Mouse (Mus musculus): ENCODE results near the gene Fbf1.

The Fbf1 gene

GRCm38 (mm10) chr11:116167884-116168439 lies at the start of gene Fbf1:
Fbf1 (minus strand) TSS chr11:116168166.
- peak; percentile 96 to 97 for DNase-seq

- no peak for DNase-seq
Observed at GRCm38 (mm10) chr11:116216549-116216948, 48.6 kb upstream of the Fbf1 start.

DNA sequence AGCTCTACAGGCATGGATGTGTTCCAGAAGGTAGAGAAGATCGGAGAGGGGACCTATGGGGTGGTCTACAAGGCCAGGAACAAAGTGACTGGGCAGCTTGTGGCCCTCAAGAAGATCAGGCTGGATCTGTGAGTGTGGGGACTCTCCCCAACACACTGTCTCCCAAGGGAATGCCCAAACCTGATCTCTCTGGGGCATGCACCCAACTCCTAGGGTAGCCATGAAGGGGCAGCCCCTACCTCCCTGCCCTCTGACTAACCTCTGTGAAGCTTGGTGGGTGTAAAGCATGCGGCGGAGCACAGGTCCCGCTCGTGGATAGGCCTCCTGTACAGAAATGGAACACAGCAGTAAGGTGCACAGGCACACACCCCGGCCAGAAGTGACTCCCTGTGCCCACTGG lies 48.0 kb upstream of the Fbf1 start:
- no peak for DNase-seq

DNA sequence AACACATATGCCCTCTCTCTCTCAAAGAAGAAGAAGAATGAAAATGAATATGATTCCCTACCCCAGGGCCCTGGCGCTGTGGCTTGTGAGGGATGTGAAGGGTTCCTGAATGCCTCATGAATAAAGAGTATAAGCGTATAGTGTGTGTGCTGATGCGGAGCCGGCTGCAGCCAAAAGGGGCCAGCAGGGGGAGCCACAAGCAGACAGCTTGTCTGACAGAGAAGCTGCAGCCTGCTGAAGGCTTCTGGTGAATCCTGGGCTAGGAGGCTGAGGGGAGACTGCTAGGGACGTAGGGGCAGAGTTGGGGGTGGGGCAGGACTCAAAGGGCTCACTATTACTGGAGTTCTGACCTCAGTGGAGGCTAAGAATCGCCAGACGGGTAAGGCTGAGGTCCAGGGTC lies 47.2 kb upstream of the Fbf1 start:
- DNase-seq: no peak

GRCm38 (mm10) chr11:116213877-116214510 lies 46.0 kb upstream of the Fbf1 start:
- DNase-seq: no peak

GRCm38 (mm10) chr11:116212847-116213246 lies 44.9 kb upstream of the Fbf1 start:
- no peak for DNase-seq

- no peak for DNase-seq
Observed at GRCm38 (mm10) chr11:116210696-116211095, 42.7 kb upstream of the Fbf1 start.

GRCm38 (mm10) chr11:116209257-116209656 lies 41.3 kb upstream of the Fbf1 start:
- no peak for DNase-seq

DNA sequence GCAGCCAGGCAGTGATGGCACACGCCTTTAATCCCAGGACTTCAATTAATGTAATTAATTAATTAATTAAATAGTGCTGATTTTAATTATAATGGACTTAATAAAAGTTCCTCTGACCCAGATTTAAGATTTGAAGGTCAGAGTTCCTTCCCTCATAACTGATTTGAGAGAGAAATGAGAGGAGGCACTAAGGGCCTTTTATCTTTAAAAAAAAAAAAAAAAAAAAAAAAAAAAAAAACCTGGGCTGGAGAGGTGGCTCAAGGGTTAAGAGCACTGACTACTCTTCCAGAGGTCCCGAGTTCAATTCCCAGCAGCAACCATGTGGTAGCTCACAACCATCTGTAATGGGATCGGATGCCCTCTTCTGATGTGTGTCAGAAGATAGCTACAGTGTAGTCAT lies 40.7 kb upstream of the Fbf1 start:
- no peak for DNase-seq

DNA sequence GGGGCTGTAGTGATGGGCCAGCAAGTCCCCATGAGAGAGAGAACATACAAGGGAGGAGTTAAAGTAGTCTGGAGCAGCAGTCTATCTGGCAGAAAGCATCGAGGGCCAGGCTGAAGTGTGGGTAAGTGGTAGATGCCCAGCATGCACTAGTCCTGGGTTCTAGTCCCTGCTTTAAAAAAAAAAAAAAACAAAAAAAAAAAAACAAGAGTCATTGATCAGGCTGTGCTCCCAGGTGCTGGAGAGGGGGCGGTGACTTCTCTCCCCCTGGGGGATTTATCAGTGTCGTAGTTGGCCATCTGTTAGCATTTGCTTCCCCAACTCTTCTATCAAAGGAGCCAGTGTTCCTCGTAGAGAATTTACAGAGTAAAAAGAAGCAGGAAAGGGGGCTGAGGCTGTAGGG lies 38.7 kb upstream of the Fbf1 start:
- DNase-seq: no peak

DNA sequence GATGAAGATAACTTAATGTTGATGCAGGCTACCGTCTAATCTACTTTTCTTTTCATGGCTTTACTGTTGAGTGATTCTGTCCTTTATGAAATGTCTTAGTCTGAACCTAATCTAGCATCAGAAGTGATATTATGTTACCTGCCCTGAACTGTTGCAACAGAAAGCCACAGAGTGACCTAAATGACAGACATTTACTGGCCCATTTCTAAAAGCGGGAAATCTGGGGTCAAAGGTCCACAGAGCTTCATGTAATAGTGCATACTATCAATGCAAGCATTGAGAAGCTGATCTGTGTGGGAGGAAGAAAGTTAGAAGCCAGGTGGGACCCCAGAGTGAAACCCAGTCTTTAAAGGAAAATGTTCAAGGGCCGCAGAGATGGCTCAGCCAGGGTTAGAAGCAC lies 35.2 kb upstream of the Fbf1 start:
- no peak for DNase-seq

DNA sequence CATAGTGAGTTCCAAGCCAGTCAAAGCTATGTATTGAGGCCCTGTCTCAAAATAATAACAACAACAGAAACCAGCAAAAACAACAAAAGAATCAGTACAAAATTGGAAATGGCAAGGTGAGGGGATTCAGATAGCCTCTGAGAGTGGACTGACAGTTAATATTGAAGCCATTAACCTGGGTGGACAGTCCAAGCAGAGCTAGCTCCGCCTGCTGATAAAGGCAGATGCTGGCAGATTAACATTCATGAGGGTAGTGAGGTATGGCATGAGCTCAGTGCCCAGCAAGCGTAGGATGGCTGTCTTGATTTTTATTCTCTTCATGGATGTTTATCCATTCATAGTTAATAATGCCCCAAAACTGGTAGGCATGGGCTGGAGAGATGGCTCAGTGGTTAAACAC lies 33.2 kb upstream of the Fbf1 start:
- no peak for DNase-seq

- peak; percentile 96 for DNase-seq
Observed at GRCm38 (mm10) chr11:116198639-116199531, 30.9 kb upstream of the Fbf1 start, which contains the start of the genes Ten1 and Acox1. Ten1 (plus strand) TSS chr11:116198855. Acox1 (minus strand) TSS chr11:116199045.

DNA sequence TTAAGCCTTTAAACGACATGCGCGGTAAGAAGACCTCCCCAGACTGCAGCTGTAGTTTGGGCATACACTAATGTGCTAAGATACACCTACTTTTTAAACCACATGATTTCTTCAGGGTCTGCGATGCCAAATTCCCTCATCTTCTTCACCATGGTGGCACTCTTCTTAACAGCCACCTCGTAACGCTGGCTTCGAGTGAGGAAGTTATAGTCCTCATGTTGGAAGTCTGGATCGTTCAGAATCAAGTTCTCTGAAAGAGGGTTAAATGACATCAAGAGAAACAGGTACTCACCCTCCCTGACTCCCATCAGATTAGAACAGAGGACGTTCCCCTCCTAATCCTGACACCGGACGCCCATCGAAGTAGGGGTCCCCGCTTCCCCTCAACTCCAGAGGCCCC lies 30.2 kb upstream of the Fbf1 start:
- DNase-seq: no peak

GRCm38 (mm10) chr11:116197584-116197906 lies 29.6 kb upstream of the Fbf1 start:
- no peak for DNase-seq

GRCm38 (mm10) chr11:116196866-116197583 lies 29.1 kb upstream of the Fbf1 start:
- DNase-seq: no peak

GRCm38 (mm10) chr11:116196336-116196735 lies 28.4 kb upstream of the Fbf1 start:
- DNase-seq: no peak

- no peak for DNase-seq
Observed at GRCm38 (mm10) chr11:116195252-116195651, 27.3 kb upstream of the Fbf1 start.

- no peak for DNase-seq
Observed at GRCm38 (mm10) chr11:116194619-116195018, 26.7 kb upstream of the Fbf1 start.

- no peak for DNase-seq
Observed at GRCm38 (mm10) chr11:116187226-116187930, 19.4 kb upstream of the Fbf1 start.

DNA sequence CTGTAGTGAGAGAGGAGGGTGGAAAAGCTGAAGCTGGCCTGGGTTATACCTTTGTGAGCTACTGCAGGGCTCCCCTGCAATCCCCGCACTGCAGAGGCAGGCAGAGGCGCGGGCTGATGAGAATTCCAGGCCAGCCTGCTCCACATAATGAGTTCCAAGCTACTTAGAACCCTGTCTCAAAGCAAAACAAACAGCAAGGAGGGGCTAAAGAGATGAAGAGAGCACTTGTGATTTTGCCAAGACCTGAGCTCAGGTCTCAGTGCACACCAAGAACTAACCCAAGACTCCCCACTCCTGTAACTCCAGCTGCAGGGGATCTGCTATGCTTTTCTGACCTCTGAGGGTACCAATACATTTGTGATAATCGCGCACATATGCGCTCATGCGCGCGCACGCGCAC lies 18.4 kb upstream of the Fbf1 start:
- DNase-seq: no peak

DNA sequence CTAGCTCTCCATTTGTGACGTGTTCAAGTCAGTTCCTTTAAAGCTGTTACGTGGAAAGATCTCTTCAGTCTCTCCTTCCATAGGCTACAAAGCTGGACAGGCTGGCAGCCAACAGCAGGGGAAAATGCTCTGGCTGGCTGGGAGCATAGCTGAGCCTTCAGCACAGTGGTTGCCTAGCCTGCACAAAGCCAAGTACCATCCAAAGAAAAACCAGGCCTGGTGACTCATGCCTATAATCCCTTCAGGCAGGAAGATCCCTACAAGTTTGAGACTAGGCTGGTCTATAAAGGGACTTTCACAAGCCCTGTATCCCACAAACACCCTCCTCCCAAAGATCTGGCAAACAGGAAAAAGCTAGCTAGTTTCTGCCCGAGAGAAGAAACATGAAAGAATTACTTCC lies 17.9 kb upstream of the Fbf1 start:
- DNase-seq: peak in 1 of 2 experiments; percentile 18

All from cerebellum, postnatal 36 days (tissue).